Mouse (Mus musculus) embryo, embryonic 10 days (tissue): ENCODE results near the gene Gm4763.
A peak's percentile ranks its signal among the peaks of the same experiment; 100 is the strongest.
"Not testable (repeated sequence)": the region's sequence is repeated elsewhere in the genome, so short reads cannot be mapped to it uniquely, and the experiment has no call there.

Experiments used
- DNase-seq: peaks from one replicate; pipeline ENCODE4 v3.0.0-alpha.2; 2015; ENCODE audit warnings: low spot score

Gm4763 gene

GRCm38 (mm10) chr7:24726808-24727207, at the start of gene Gm4763:
Gene Gm4763 (minus strand): TSS chr7:24726908.
- not testable (repeated sequence) for DNase-seq

GRCm38 (mm10) chr7:24776145-24776544, 49.4 kb upstream of the Gm4763 start:
- DNase-seq = no peak

GRCm38 (mm10) chr7:24773942-24774535, 47.3 kb upstream of the Gm4763 start:
- no peak for DNase-seq

GRCm38 (mm10) chr7:24771361-24771760, 44.7 kb upstream of the Gm4763 start:
- no peak for DNase-seq

GRCm38 (mm10) chr7:24762574-24762973, 35.9 kb upstream of the Gm4763 start:
- DNase-seq = no peak

- DNase-seq = no peak
Measured at GRCm38 (mm10) chr7:24761161-24761560, 34.5 kb upstream of the Gm4763 start.

GRCm38 (mm10) chr7:24760211-24760610, 33.5 kb upstream of the Gm4763 start, which contains the start of gene Cd177:
Gene Cd177 (minus strand): TSS chr7:24760311.
- DNase-seq = no peak

GRCm38 (mm10) chr7:24758520-24758919, 31.8 kb upstream of the Gm4763 start:
- no peak for DNase-seq

GRCm38 (mm10) chr7:24753476-24753875, 26.8 kb upstream of the Gm4763 start:
- DNase-seq = no peak

GRCm38 (mm10) chr7:24751610-24752009, 24.9 kb upstream of the Gm4763 start:
- DNase-seq = no peak

GRCm38 (mm10) chr7:24750695-24751094, 24.0 kb upstream of the Gm4763 start:
- no peak for DNase-seq

GRCm38 (mm10) chr7:24735970-24736670, 9.4 kb upstream of the Gm4763 start:
- peak; percentile 84 for DNase-seq

- DNase-seq = no peak
Measured at GRCm38 (mm10) chr7:24715039-24715438, 11.7 kb downstream of the Gm4763 start.

GRCm38 (mm10) chr7:24708832-24709292, 17.8 kb downstream of the Gm4763 start, which contains the start of gene BC049730:
Gene BC049730 (plus strand): TSS chr7:24709242.
- no peak for DNase-seq

- DNase-seq = not testable (repeated sequence)
Measured at GRCm38 (mm10) chr7:24702841-24703240, 23.9 kb downstream of the Gm4763 start.

GRCm38 (mm10) chr7:24697891-24698290, 28.8 kb downstream of the Gm4763 start:
- DNase-seq = not testable (repeated sequence)

GRCm38 (mm10) chr7:24692693-24693092, 34.0 kb downstream of the Gm4763 start:
- DNase-seq = not testable (repeated sequence)

- not testable (repeated sequence) for DNase-seq
Measured at GRCm38 (mm10) chr7:24687519-24687918, 39.2 kb downstream of the Gm4763 start.

GRCm38 (mm10) chr7:24684121-24684520, 42.6 kb downstream of the Gm4763 start:
- not testable (repeated sequence) for DNase-seq

GRCm38 (mm10) chr7:24676575-24676974, 50.1 kb downstream of the Gm4763 start, which contains the start of gene Tex101:
Gene Tex101 (minus strand): TSS chr7:24676675.
- no peak for DNase-seq

- DNase-seq = no peak
Measured at GRCm38 (mm10) chr7:24671944-24672439, 54.7 kb downstream of the Gm4763 start.
